ENCODE assay signal across 9 mouse cellular contexts in the genomic region with DNA sequence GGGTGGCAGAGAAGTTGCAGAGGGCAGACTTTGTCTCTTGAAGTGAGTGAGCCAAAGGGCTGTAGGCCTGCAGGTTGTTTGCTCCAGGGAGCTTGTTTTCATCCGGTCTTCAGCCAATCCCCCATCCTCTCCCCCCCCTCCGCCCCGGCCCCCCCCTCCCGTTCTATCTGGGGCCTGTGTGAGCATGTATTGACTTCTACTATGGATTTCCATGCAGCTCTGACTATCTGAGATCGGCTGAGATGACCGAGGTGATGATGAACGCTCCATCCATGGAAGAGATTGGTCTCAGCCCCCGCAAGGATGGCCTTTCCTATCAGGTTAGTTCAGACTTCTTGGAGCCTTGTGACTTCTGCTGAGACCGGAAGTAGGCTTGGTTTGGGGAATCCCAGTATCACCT. TPM values are rescaled to one million over a fixed set of nuclear protein-coding genes. Genes with fewer than 3 reads are reported as not detected.
A peak's percentile ranks its signal among the peaks of the same experiment; 100 is the strongest.
DNase-seq lines count a peak whose midpoint lies in the region; ATAC-seq and TF ChIP-seq lines count a peak whose summit lies in the region.
"Had no signal": no experiment of that assay in that cellular context is flagged by ENCODE, and none has a peak within 500 bp of the region (broad histone marks: within the 10 kb centered on the region; RNA-seq: fewer than 3 reads in every experiment).

No protein-coding gene starts in this region.

- no peaks in the 10 kb centered on the region for H3K9me3 ChIP-seq in kidney, postnatal 0 days (replicated peaks; ENCODE audit: low read length)
- no peaks in the 10 kb centered on the region for H3K9me3 ChIP-seq in forebrain, embryonic 11.5 days (ENCODE audit: control insufficient read depth, low read length)
- H3K9me3 ChIP-seq in hindbrain, embryonic 15.5 days = no peaks in the 10 kb centered on the region
- no peaks in the 10 kb centered on the region for H3K9me3 ChIP-seq in midbrain, embryonic 16.5 days (replicated peaks; ENCODE audit: control insufficient read depth, low read length, poor library complexity, severe bottlenecking)

- H3K4me3 ChIP-seq in kidney, postnatal 0 days (replicated peaks; ENCODE audit: low read depth, low read length) = peak overlapping the region; percentile 28
- H3K4me3 ChIP-seq in forebrain, embryonic 11.5 days (ENCODE audit: low read depth, low read length) = no peak overlapping the region
- peak overlapping the region; percentile 27 for H3K4me3 ChIP-seq in hindbrain, embryonic 15.5 days
- H3K4me3 ChIP-seq in midbrain, embryonic 16.5 days (ENCODE audit: low read depth, low read length) = peak overlapping the region; percentile 21
- no peak overlapping the region for H3K4me3 ChIP-seq in thymus, adult 2 months (ENCODE audit: control insufficient read depth, insufficient read depth, low read length)

- WGBS in kidney, postnatal 0 days = 54% methylated on average over 9 of the region's 9 CpGs
- WGBS in forebrain, embryonic 11.5 days = 55% methylated on average over 9 of the region's 9 CpGs
- WGBS in hindbrain, embryonic 15.5 days = 65% methylated on average over 9 of the region's 9 CpGs
- WGBS in midbrain, embryonic 16.5 days = 56% methylated on average over 9 of the region's 9 CpGs
- WGBS in thymus, adult 2 months = 82% methylated on average over 9 of the region's 9 CpGs

- peak overlapping the region; percentile 49 for H3K4me2 ChIP-seq in kidney, postnatal 0 days (ENCODE audit: low read length)
- H3K4me2 ChIP-seq in forebrain, embryonic 11.5 days (ENCODE audit: low read depth, low read length, severe bottlenecking) = peak overlapping the region; percentile 35; the same call in 1 of the 2 replicates
- H3K4me2 ChIP-seq in hindbrain, embryonic 15.5 days = peak overlapping the region; percentile 82
- H3K4me2 ChIP-seq in midbrain, embryonic 16.5 days (ENCODE audit: low read length) = peak overlapping the region; percentile 59

- no peak for DNase-seq in kidney, postnatal 0 days (ENCODE audit: low spot score)
- no peak for DNase-seq in kidney, postnatal 25 days
- peak; percentile 46 for DNase-seq in forebrain, embryonic 11.5 days (ENCODE audit: low spot score)
- DNase-seq in thymus, adult 2 months = no peak
- DNase-seq in retina, postnatal 1 day = no peak
- DNase-seq in right cerebral cortex, adult 2 months (ENCODE audit: low spot score in 2 of 2) = no peak
- DNase-seq: right cerebral cortex, adult 18-20 months had no signal

- no peaks in the 10 kb centered on the region for H3K27me3 ChIP-seq in kidney, postnatal 0 days (ENCODE audit: insufficient read depth, low read length)
- no peaks in the 10 kb centered on the region for H3K27me3 ChIP-seq in forebrain, embryonic 11.5 days (ENCODE audit: control insufficient read depth, insufficient read depth, low read length)
- H3K27me3 ChIP-seq in hindbrain, embryonic 15.5 days = no peaks in the 10 kb centered on the region
- H3K27me3 ChIP-seq in midbrain, embryonic 16.5 days (ENCODE audit: control insufficient read depth, insufficient read depth, low read depth, low read length) = no peaks in the 10 kb centered on the region
- H3K27me3 ChIP-seq in thymus, adult 2 months (ENCODE audit: control insufficient read depth, insufficient read depth, low read length) = no peaks in the 10 kb centered on the region

- no peak for ATAC-seq in kidney, postnatal 0 days (replicated peaks; ENCODE audit: low FRiP score, low read depth)
- ATAC-seq in forebrain, embryonic 11.5 days (replicated peaks; ENCODE audit: low FRiP score) = no peak
- no peak for ATAC-seq in hindbrain, embryonic 15.5 days (ENCODE audit: low FRiP score, low read depth)
- ATAC-seq in midbrain, embryonic 16.5 days = no peak

- H3K9ac ChIP-seq in kidney, postnatal 0 days (ENCODE audit: low read depth, low read length) = peak overlapping the region; percentile 51; the same call in 1 of the 2 replicates
- H3K9ac ChIP-seq in forebrain, embryonic 11.5 days (ENCODE audit: low read length) = no peak overlapping the region
- 0 out of 2 replicates have a peak overlapping the region, but pooled peaks have one; percentile 3 for H3K9ac ChIP-seq in hindbrain, embryonic 15.5 days
- peak overlapping the region; percentile 5; the same call in 1 of the 2 replicates for H3K9ac ChIP-seq in midbrain, embryonic 16.5 days (ENCODE audit: low read depth, low read length)

- H3K4me1 ChIP-seq in kidney, postnatal 0 days (replicated peaks; ENCODE audit: insufficient read depth, low read length) = peaks cover 14% of the 10 kb centered on the region; the same call in 1 of the 2 replicates
- H3K4me1 ChIP-seq in forebrain, embryonic 11.5 days (replicated peaks; ENCODE audit: control insufficient read depth, insufficient read depth, low read length) = peaks cover 9% of the 10 kb centered on the region; the same call in 1 of the 2 replicates
- peaks cover 73% of the 10 kb centered on the region for H3K4me1 ChIP-seq in hindbrain, embryonic 15.5 days (replicated peaks)
- H3K4me1 ChIP-seq in midbrain, embryonic 16.5 days (ENCODE audit: control insufficient read depth, insufficient read depth, low read length) = peaks cover 63% of the 10 kb centered on the region
- H3K4me1 ChIP-seq in thymus, adult 2 months (replicated peaks; ENCODE audit: control insufficient read depth, insufficient read depth, low read length) = peaks cover 58% of the 10 kb centered on the region

- no peaks in the 10 kb centered on the region for H3K36me3 ChIP-seq in kidney, postnatal 0 days (ENCODE audit: insufficient read depth, low read length)
- H3K36me3 ChIP-seq in forebrain, embryonic 11.5 days (ENCODE audit: control insufficient read depth, insufficient read depth, low read length) = no peaks in the 10 kb centered on the region
- H3K36me3 ChIP-seq in hindbrain, embryonic 15.5 days = peaks cover 10% of the 10 kb centered on the region; the same call in 1 of the 2 replicates
- H3K36me3 ChIP-seq in midbrain, embryonic 16.5 days (ENCODE audit: control insufficient read depth, insufficient read depth, low read length) = peaks cover 2% of the 10 kb centered on the region; the same call in 1 of the 2 replicates
- peaks cover 49% of the 10 kb centered on the region for H3K36me3 ChIP-seq in thymus, adult 2 months (ENCODE audit: control insufficient read depth, insufficient read depth, low read length)

- TF ChIP-seq POLR2A in thymus, adult 2 months (IDR thresholded peaks at IDR 0.05; ENCODE audit: control insufficient read depth, extremely low read depth, insufficient read depth, low read length, poor library complexity) = no peak

- H3K27ac ChIP-seq in kidney, postnatal 0 days = peak overlapping the region; percentile 55; the same call in 1 of the 2 replicates
- no peak overlapping the region for H3K27ac ChIP-seq in forebrain, embryonic 11.5 days (ENCODE audit: low read depth, low read length)
- no peak overlapping the region for H3K27ac ChIP-seq in hindbrain, embryonic 15.5 days (replicated peaks)
- H3K27ac ChIP-seq in midbrain, embryonic 16.5 days (ENCODE audit: low read length) = no peak overlapping the region
- no peak overlapping the region for H3K27ac ChIP-seq in thymus, adult 2 months (ENCODE audit: control insufficient read depth, insufficient read depth, low read length)

- no peak for TF ChIP-seq CTCF in kidney, postnatal 0 days (IDR thresholded peaks at IDR 0.05; ENCODE audit: low read depth)
- no peak for TF ChIP-seq CTCF in thymus, adult 2 months (IDR thresholded peaks at IDR 0.05; ENCODE audit: borderline replicate concordance, control insufficient read depth, extremely low read depth, insufficient read depth, low read length, poor library complexity)

RNA-seq across cellular contexts. Expression of gene Lbh, which starts 2.9 kb away (rescaled TPM):
- 8.9 and 9.0 TPM in 2 replicates for polyA plus RNA-seq in kidney, postnatal 0 days (2015; fragmentation: Nextera tagmentation; extraction: Ambion mirVana)
- 2.9 and 3.3 TPM in 2 replicates for polyA plus RNA-seq in forebrain, embryonic 11.5 days (2014; fragmentation: Nextera tagmentation; extraction: Ambion mirVana)
- polyA plus RNA-seq in hindbrain, embryonic 15.5 days (2015; fragmentation: Nextera tagmentation; extraction: Ambion mirVana) = 4.2 and 4.3 TPM in 2 replicates
- polyA plus RNA-seq in midbrain, embryonic 16.5 days (2015; fragmentation: Nextera tagmentation; extraction: Ambion mirVana) = 4.0 and 5.5 TPM in 2 replicates
- polyA plus RNA-seq in thymus, adult 2 months (2012; rRNA removed) = 197 and 216 TPM in 2 replicates

Comparison
In these comparisons a context has a peak if more than half of its experiments do, and no peak if none do; other contexts are left out.
1. H3K4me3 ChIP-seq: peak in kidney, postnatal 0 days (single experiment), hindbrain, embryonic 15.5 days (single experiment) and midbrain, embryonic 16.5 days (single experiment); none in forebrain, embryonic 11.5 days (single experiment) and thymus, adult 2 months (single experiment).
2. RNA of gene Lbh, which starts 2.9 kb away (polyA plus RNA-seq): 197 to 216 TPM in thymus, adult 2 months; 8.9 to 9.0 TPM in kidney, postnatal 0 days, 4.2 to 4.3 TPM in hindbrain, embryonic 15.5 days, 4.0 to 5.5 TPM in midbrain, embryonic 16.5 days and 2.9 to 3.3 TPM in forebrain, embryonic 11.5 days; every median in the first group is over 10 times any median in the second.
3. Peak in every context shown above with its lines, with median percentiles within 50 percentile points of each other: H3K4me2 ChIP-seq.